Mouse (Mus musculus) lung, postnatal 0 days (tissue): ENCODE measurements around the gene Lrmda. TPM values are rescaled to one million over a fixed set of nuclear protein-coding genes. Genes with fewer than 3 reads are reported as not detected.
A peak's percentile ranks its signal among the peaks of the same experiment; 100 is the strongest.

Experiments used
- ATAC-seq: fragments of 200-750 bp; cut with Nextera tagmentation; 2 replicates; pipeline ENCODE4 v1.8.0; 2017; ENCODE audit warnings: moderate library complexity
- DNase-seq: peaks from one replicate; pipeline ENCODE4 v3.0.0-alpha.2; 2016; ENCODE audit warnings: low spot score
- H3K27ac ChIP-seq: fragments of 300-500 bp; sonication (generic); 2 replicates; pipeline ENCODE4 v1.5.1; 2014; ENCODE audit warnings: antibody characterized with exemption, mild to moderate bottlenecking, low read length, mixed read lengths
- H3K27me3 ChIP-seq: fragments of 300-500 bp; sonication (generic); replicated peaks from 2 replicates; pipeline ENCODE4 v1.6.1; 2014; ENCODE audit warnings: low read length, mixed read lengths; ENCODE audit not compliant: insufficient read depth
- H3K36me3 ChIP-seq: fragments of 300-500 bp; sonication (generic); 2 replicates; pipeline ENCODE4 v1.6.1; 2014; ENCODE audit warnings: low read length, mixed read lengths; ENCODE audit not compliant: insufficient read depth
- H3K4me1 ChIP-seq: fragments of 300-500 bp; sonication (generic); 2 replicates; pipeline ENCODE4 v1.6.1; 2014; ENCODE audit warnings: antibody characterized with exemption, low read depth, low read length, mixed read lengths; ENCODE audit not compliant: insufficient read depth
- H3K4me2 ChIP-seq: fragments of 300-500 bp; sonication (generic); replicated peaks from 2 replicates; pipeline ENCODE4 v1.6.1; 2014; ENCODE audit warnings: low read depth, mild to moderate bottlenecking, low read length, moderate library complexity, mixed read lengths
- H3K4me3 ChIP-seq: fragments of 300-500 bp; sonication (generic); 2 replicates; pipeline ENCODE4 v1.5.1; 2014; ENCODE audit warnings: low read depth, low read length
- H3K9ac ChIP-seq: fragments of 300-500 bp; sonication (generic); replicated peaks from 2 replicates; pipeline ENCODE4 v1.6.1; 2014; ENCODE audit warnings: low read depth, mild to moderate bottlenecking
- H3K9me3 ChIP-seq: fragments of 300-500 bp; sonication (generic); 2 replicates; pipeline ENCODE4 v1.6.1; 2016; ENCODE audit warnings: low read length, mixed read lengths
- CTCF ChIP-seq: IDR thresholded peaks from 2 replicates; pipeline ENCODE4 v1.5.1; 2016; ENCODE audit warnings: antibody characterized with exemption, mild to moderate bottlenecking
- EP300 ChIP-seq: IDR thresholded peaks from 2 replicates; pipeline ENCODE4 v1.6.1; 2016; ENCODE audit warnings: antibody characterized with exemption, mild to moderate bottlenecking, control low read depth
- WGBS: fragments of 180-500 bp; shearing (Covaris S2); extraction: QIAGEN DNeasy Blood & Tissue Kit; methylation state at CpG from one replicate; pipeline ENCODE4 v1.1.7; 2014; 5-methylcytosine and 5-hydroxymethylcytosine counted together
- polyA plus RNA-seq: library from polyadenylated mRNA; unstranded; fragments of >200 nt; fragmentation: Nextera tagmentation; extraction: Ambion mirVana; gene quantifications from 2 replicates; pipeline ENCODE4 v1.2.1, GENCODE M21; 2015

The Lrmda gene
- polyA plus RNA-seq, 1 experiment from 2014 or later, result 0.86 TPM

DNA sequence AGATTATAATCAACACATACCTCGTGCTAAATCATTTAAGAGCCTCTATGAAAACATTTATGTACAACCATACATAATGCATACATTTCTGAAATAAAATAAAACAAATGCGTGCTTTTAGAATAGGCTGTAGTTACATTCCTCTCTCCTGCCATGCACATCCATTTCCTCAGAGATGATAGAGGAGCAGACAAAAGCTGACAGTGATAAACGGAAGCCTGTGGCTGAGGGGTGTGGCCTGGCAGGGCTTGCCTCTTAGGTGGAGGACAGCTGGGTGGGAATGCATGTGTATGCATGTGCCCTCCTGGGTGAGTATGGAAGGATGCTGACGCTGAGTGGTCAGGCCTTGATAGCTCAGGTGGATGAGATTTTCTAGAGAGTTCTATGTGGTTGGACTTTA is 266.3 kb downstream of the Lrmda start:
- no peak overlapping the region for H3K4me2 ChIP-seq
- ATAC-seq (no peak), DNase-seq (no peak)
- H3K9ac ChIP-seq, result no peak overlapping the region
- no peaks in the 10 kb centered on the region for H3K36me3 ChIP-seq
- WGBS, result 64% methylated on average over 4 of the region's 4 CpGs
- no peaks in the 10 kb centered on the region for H3K4me1 ChIP-seq
- no peak for TF ChIP-seq CTCF
- no peak for TF ChIP-seq EP300
- no peaks in the 10 kb centered on the region for H3K27me3 ChIP-seq
- no peak overlapping the region for H3K27ac ChIP-seq
- no peak overlapping the region for H3K4me3 ChIP-seq
- H3K9me3 ChIP-seq, result no peaks in the 10 kb centered on the region

DNA sequence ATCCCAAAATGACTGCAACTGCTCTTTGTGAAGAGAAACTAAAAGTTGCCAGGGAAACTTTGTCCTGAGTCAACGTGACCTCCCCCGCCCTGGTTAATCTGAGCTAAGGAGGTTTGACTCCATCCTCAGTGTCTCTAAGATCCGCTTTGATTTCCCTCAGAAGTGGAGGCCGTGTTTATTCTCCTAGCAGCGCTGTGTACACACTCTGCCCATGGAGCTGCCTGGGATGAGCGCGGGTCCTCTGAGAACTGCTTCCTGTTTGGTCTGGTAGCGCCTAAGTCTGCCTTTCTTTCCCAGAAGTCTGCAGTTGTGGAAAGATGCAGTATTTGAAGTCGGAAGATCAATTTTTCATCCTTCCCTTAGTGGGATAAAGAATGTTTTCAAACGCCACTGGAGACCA is 268.7 kb downstream of the Lrmda start:
- no peak overlapping the region for H3K27ac ChIP-seq
- no peaks in the 10 kb centered on the region for H3K9me3 ChIP-seq
- H3K4me2 ChIP-seq, result no peak overlapping the region
- no peaks in the 10 kb centered on the region for H3K4me1 ChIP-seq
- no peaks in the 10 kb centered on the region for H3K36me3 ChIP-seq
- H3K9ac ChIP-seq, result no peak overlapping the region
- TF ChIP-seq CTCF (no peak), EP300 (no peak)
- peak; percentile 78 for ATAC-seq
- 18% methylated on average over 10 of the region's 10 CpGs for WGBS
- no peak overlapping the region for H3K4me3 ChIP-seq
- no peaks in the 10 kb centered on the region for H3K27me3 ChIP-seq
- DNase-seq, result peak; percentile 38

DNA sequence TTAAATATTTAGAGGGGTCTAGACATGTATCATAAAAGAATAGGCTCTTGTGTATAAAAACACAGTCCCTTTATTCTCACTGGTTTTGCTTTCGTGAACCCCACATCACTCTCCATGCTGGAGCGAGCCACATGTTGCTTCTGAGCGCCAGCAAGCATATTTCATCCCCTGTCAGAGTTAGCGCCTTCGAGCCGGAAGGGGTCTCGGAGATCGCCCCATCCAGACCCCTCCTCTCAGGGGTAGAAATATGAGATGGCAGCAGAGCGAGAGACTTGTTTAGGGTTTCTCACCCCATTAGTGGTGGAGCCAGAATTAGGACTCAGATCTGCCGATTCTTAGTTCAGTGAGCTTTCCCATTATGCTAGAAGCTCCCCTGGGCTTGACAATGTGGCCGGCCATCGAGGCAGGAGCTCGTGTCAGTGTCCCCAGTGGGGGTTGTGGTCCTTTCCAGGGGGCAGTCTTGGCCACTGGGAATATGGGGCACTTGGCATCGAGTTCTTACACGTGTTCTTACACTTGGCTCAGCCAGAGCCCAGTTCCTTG is 269.9 kb downstream of the Lrmda start:
- Histone ChIP-seq H3K9me3 (no peaks in the 10 kb centered on the region), H3K4me1 (no peaks in the 10 kb centered on the region), H3K36me3 (no peaks in the 10 kb centered on the region), H3K4me3 (no peak overlapping the region), H3K27ac (no peak overlapping the region), H3K4me2 (no peak overlapping the region), H3K9ac (no peak overlapping the region), H3K27me3 (no peaks in the 10 kb centered on the region)
- 57% methylated on average over 15 of the region's 15 CpGs for WGBS
- ATAC-seq, result no peak
- no peak for DNase-seq
- no peak for TF ChIP-seq CTCF
- no peak for TF ChIP-seq EP300

DNA sequence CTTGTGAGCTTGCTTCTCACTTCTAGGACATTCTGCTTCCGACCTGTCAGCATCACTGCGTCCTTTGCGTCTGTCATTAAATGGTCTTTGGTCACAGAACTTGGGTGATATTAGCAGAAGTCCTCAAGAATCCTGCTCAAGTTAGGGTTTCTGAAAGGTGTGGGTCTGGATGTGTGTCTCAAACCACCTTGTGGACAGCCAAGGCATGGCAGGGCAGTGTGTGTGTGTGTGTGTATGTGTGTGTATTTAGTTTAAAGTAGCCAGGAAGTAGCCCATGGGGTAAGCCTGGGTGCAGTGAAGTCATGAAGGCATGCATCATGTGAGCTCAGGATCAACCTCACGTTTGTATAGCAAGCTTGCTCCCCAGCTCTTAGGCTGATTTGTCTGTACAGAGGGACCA is 274.9 kb downstream of the Lrmda start:
- no peak; the same call in 1 of the 2 replicates for ATAC-seq
- Histone ChIP-seq H3K9me3 (no peaks in the 10 kb centered on the region), H3K27ac (no peak overlapping the region), H3K36me3 (no peaks in the 10 kb centered on the region), H3K4me1 (no peaks in the 10 kb centered on the region), H3K27me3 (no peaks in the 10 kb centered on the region), H3K4me2 (no peak overlapping the region), H3K4me3 (no peak overlapping the region), H3K9ac (no peak overlapping the region)
- no peak for DNase-seq
- TF ChIP-seq EP300 (no peak), CTCF (peak; percentile 57)
- 84% methylated on average over 4 of the region's 4 CpGs for WGBS

DNA sequence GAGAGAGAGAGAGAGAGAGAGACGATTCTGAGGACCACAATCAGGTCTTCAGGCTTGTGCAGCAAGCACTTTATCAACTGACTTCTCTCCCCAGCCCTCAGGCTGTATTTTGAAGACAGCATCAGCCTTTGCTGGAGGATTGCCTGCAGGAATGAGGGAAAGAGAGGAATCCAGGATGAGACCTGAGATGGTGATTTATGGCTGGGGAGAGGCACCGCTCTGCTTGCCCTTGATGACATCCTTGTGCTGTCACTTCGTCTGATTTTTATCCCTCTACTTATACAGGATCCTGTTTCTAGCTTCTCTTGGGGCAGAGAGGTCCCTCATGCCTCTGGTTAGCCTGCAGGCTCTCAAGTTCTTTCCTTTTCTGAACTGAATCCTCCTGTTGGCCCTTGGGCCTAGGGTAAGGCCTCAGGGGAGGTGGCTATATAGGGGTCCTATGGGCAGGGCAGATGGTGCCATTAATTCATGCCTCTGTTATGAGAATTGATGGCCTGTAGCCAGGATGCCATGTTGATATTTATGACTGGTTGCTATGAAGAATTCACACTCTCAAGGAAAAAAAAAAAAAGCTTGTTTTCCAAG is 277.2 kb downstream of the Lrmda start:
- no peak for TF ChIP-seq EP300
- Histone ChIP-seq H3K4me2 (no peak overlapping the region), H3K4me1 (no peaks in the 10 kb centered on the region), H3K9ac (no peak overlapping the region), H3K9me3 (no peaks in the 10 kb centered on the region), H3K36me3 (no peaks in the 10 kb centered on the region), H3K27me3 (no peaks in the 10 kb centered on the region), H3K4me3 (no peak overlapping the region), H3K27ac (no peak overlapping the region)
- DNase-seq (no peak), ATAC-seq (no peak)
- WGBS, result 48% methylated on average over 3 of the region's 3 CpGs

DNA sequence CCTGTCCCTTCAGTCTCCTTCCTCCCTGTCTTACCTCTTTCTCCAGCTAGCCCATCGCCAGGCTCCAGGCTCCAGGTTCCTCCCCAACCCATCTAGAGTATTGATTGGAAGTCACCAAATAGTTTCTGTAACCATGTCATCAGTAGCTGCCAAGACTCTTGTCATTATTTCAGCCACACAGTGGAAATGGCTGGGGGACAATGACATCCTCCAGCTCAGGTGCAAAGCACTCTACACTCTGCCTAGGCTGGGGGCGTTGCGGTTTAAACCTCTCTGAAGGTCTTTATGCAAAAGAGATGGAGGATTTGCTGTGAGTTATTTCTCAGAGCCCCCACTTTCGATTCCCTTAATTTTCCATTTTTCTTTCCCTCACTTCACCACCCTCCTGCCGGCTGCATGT is 287.2 kb downstream of the Lrmda start:
- Histone ChIP-seq H3K4me2 (no peak overlapping the region), H3K9me3 (no peaks in the 10 kb centered on the region), H3K27ac (no peak overlapping the region), H3K27me3 (no peaks in the 10 kb centered on the region), H3K9ac (no peak overlapping the region), H3K4me3 (no peak overlapping the region), H3K36me3 (no peaks in the 10 kb centered on the region), H3K4me1 (no peaks in the 10 kb centered on the region)
- ATAC-seq (no peak), DNase-seq (no peak)
- WGBS, result 70% methylated on average over 5 of the region's 5 CpGs
- TF ChIP-seq EP300 (no peak), CTCF (no peak)

DNA sequence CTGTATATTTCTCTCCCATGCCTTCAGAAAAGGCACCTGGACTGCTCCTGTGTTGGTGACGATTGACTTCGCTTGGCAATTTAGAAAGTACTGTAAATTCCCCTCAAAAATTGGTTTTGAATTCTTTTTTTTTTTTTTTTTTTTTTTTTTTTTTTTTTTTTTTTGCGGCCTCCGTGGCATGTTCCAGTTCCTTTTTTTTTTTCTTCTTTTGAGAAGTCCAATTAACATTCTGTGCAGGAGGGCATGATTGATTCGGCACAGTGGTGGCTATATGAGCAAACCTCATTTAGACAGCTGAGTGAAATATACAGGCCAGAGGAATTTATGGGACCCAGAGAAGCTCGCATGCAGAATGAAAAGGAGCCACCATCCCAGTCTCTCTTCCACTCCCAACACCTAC is 288.5 kb downstream of the Lrmda start:
- no peak for ATAC-seq
- no peak overlapping the region for H3K27ac ChIP-seq

More for the DNA sequence above, 288.5 kb downstream of the Lrmda start:
- no peaks in the 10 kb centered on the region for H3K9me3 ChIP-seq
- WGBS, result 66% methylated on average over 6 of the region's 6 CpGs
- H3K27me3 ChIP-seq, result no peaks in the 10 kb centered on the region
- no peaks in the 10 kb centered on the region for H3K4me1 ChIP-seq
- no peak overlapping the region for H3K4me2 ChIP-seq
- no peak overlapping the region for H3K4me3 ChIP-seq
- H3K36me3 ChIP-seq, result no peaks in the 10 kb centered on the region
- DNase-seq, result no peak
- no peak for TF ChIP-seq CTCF
- no peak for TF ChIP-seq EP300
- no peak overlapping the region for H3K9ac ChIP-seq
